Mouse (Mus musculus) adrenal gland, adult 10 weeks (tissue): ENCODE measurements around the gene Olfr1500. TPM values are rescaled to one million over a fixed set of nuclear protein-coding genes. Genes with fewer than 3 reads are reported as not detected.

Experiments
- polyA plus RNA-seq: library from polyadenylated mRNA; stranded (reverse); fragments of 350-450 nt; fragmentation: Illumina TruSeq; extraction: RNeasy Lipid Tissue Mini Kit (QIAGEN cat#74804); gene quantifications from one replicate; pipeline ENCODE4 v1.2.3, GENCODE M21; 2014; ENCODE audit warnings: low read depth, low replicate concordance

Olfr1500 gene
- not detected for polyA plus RNA-seq

GRCm38 (mm10) chr19:13830388-13830787 is at the start of gene Olfr1500:
Gene Olfr1500 (minus strand): TSS chr19:13830488.

DNA sequence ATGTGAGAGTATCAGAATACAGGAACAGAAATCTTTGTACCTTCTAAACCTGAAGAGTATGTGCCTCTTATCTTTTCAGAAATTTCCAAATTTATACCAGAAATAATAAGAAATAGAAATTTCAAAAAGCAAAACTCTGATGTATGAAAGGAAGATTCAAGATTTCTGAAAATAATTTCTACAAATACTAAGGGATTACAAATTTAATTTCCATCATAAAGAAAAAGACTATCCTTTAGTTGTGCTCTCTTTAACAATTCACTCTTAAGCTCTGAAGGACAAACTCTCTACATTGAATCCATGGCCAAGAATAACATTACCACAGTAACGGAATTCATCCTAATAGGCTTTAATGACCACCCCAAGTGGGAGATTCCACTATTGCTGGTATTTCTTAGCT is 31.2 kb upstream of the Olfr1500 start, which contains the start of gene Olfr1502:
TSS of gene Olfr1502 (plus strand) at position 301 of the 400 bp plus-strand sequence.

GRCm38 (mm10) chr19:13850592-13850991 is 20.3 kb upstream of the Olfr1500 start, which contains the start of gene Olfr1501:
Gene Olfr1501 (minus strand): TSS chr19:13850692.

DNA sequence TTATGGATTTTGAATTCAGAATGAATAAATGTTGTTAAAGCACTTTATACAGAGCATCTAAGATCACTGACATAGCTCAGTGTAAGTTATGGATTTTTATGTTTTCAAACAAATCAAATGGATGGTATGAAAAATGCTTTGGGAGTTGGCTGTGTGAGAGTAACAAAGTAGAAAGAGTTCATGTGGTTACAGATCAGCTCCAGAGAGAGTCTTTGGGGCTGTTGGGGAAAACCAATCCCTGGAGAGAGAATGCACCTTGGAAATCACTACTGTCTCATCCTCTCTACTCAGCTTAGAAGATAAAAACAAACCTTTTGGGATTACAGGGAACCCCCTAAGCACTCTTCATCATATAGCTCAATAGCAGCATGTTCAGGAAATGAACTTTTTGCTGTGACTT is 10.9 kb downstream of the Olfr1500 start, which contains the start of gene Olfr1499:
TSS of gene Olfr1499 (minus strand) at position 101 of the 400 bp plus-strand sequence.

GRCm38 (mm10) chr19:13798102-13798501 is 32.2 kb downstream of the Olfr1500 start, which contains the start of gene Olfr1497:
Gene Olfr1497 (minus strand): TSS chr19:13798202.

DNA sequence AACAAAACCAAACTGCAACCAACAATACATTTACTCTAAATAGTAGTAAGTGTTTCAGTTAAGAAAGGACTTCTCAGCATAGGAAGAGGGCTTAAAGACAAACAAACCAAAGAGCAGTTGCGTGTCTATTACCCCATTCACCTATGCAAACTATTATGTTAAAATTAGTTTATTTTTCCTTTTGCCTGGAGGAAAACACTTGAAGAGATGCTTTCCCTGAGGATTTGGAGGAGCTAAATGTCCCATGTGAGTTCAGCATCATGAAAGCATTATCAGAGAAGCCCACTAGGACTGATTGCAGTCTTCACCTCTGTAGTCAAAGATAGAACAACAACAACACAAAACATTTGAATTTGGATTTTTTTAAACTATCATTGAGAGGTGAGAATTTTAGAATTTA is 52.7 kb downstream of the Olfr1500 start, which contains the start of gene Olfr1496:
TSS of gene Olfr1496 (plus strand) at position 301 of the 400 bp plus-strand sequence.

Other genes with a start within 250 kb of the Olfr1500 start
- gene Olfr1484, start 247.0 kb downstream of the Olfr1500 start, polyA plus RNA-seq: not detected
- gene Olfr1487, start 213.1 kb downstream of the Olfr1500 start, polyA plus RNA-seq: not detected
- gene Olfr1489, start 198.9 kb downstream of the Olfr1500 start, polyA plus RNA-seq: not detected
- gene Olfr1490, start 179.4 kb downstream of the Olfr1500 start, polyA plus RNA-seq: not detected
- gene Olfr1491, start 133.2 kb downstream of the Olfr1500 start, polyA plus RNA-seq: not detected
- gene Olfr1493-ps1, start 107.2 kb downstream of the Olfr1500 start, polyA plus RNA-seq: not detected
- gene Olfr1494, start 90.8 kb downstream of the Olfr1500 start, polyA plus RNA-seq: not detected
- not detected for gene Olfr1495, start 65.9 kb downstream of the Olfr1500 start, polyA plus RNA-seq
- gene Olfr1496, start 52.6 kb downstream of the Olfr1500 start, polyA plus RNA-seq: not detected
- not detected for gene Olfr1497, start 32.3 kb downstream of the Olfr1500 start, polyA plus RNA-seq
- not detected for gene Olfr1499, start 11.0 kb downstream of the Olfr1500 start, polyA plus RNA-seq
- not detected for gene Olfr1501, start 20.2 kb upstream of the Olfr1500 start, polyA plus RNA-seq
- not detected for gene Olfr1502, start 31.3 kb upstream of the Olfr1500 start, polyA plus RNA-seq
- gene Olfr1504, start 67.4 kb upstream of the Olfr1500 start, polyA plus RNA-seq: not detected
- gene Olfr1505, start 83.0 kb upstream of the Olfr1500 start, polyA plus RNA-seq: not detected